Mouse (Mus musculus) lung, postnatal 25 days (tissue): ENCODE measurements around the gene Sprn.
"Not testable (repeated sequence)": the region's sequence is repeated elsewhere in the genome, so short reads cannot be mapped to it uniquely, and the experiment has no call there.

Experiments used
- DNase-seq: peaks from one replicate; pipeline ENCODE4 v3.0.0; 2022; ENCODE audit warnings: low spot score

Sprn gene

DNA sequence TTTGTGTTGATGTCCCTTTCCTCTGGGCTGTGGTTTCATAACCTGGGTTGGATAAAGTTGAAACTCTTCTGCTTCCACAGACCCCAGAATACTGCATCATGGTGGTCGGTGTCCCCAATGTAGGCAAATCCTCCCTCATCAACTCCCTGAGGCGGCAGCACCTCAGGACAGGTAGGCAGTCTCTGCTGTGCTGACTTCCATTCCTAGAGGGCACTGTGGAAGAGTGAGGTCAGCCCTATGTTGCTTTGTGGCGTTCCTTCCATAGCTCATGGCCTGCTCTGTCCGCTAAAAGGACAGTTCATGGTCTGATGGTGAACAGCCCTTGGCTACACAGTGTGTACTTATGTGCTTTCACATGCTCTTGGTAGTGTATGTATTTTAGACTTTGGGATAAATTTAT is 10.1 kb downstream of the Sprn start:
- no peak for DNase-seq

DNA sequence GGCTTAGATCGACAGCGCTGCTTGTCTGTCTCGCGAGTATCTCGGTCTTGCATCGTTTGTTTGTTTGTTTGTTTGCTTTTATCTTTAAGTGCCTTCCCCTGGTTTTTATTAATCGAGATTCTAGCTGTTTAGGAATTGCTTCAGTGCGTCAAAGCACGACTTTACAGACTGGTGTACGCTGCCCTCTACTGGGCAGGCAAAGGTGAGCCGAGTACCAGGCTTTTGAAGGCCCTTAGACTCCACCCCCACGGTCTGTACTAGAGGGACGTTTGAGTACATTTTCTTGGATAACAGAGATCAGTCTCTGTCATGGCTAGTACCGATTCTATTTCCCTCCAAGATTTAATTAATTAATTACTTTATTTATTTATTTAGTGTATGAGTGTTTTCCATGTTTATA is 13.3 kb downstream of the Sprn start:
- peak; percentile 78 for DNase-seq

DNA sequence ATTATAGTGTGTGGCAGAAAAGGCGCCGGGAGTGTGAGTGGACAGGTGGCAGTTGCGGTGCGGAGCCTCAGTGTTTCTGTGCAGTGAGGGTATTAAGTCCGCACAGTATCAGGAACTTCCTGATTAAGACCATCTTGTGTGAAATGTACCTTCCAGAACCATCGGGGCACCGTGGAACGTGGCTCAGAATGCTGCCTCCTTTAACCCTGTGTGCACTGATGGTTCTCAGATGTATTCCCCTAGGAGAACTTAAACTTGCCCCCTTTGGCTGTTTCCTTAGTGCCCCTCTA is 16.7 kb downstream of the Sprn start:
- DNase-seq: no peak

- peak; percentile 95 for DNase-seq
Measured at GRCm38 (mm10) chr7:140137135-140138020, 17.3 kb downstream of the Sprn start, which contains the start of gene Mtg1. TSS of gene Mtg1 (plus strand) at chr7:140137564.

GRCm38 (mm10) chr7:140135106-140135770 is 19.4 kb downstream of the Sprn start:
- no peak for DNase-seq

DNA sequence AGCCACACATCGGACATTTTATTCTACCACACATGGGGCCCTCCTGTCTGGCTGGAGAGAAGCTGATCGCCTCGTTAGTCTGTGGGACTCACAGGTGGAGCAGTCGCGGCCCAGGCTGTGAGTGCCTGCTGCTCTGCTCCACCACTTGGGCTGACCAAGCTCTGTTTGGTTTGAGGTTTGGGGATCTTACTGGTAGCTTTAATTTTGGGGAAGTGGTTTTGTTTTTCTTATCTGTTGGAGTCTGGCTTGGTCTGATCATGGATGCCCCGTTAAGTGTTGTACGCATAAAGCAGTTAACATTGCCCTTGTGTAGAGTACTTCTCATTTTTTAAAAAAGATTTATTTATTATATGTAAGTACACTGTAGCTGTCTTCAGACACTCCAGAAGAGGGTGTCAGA is 20.6 kb downstream of the Sprn start:
- DNase-seq: not testable (repeated sequence)

- DNase-seq: not testable (repeated sequence)
Measured at GRCm38 (mm10) chr7:140132184-140132583, 22.5 kb downstream of the Sprn start.

GRCm38 (mm10) chr7:140127911-140128310 is 26.8 kb downstream of the Sprn start:
- no peak for DNase-seq

DNA sequence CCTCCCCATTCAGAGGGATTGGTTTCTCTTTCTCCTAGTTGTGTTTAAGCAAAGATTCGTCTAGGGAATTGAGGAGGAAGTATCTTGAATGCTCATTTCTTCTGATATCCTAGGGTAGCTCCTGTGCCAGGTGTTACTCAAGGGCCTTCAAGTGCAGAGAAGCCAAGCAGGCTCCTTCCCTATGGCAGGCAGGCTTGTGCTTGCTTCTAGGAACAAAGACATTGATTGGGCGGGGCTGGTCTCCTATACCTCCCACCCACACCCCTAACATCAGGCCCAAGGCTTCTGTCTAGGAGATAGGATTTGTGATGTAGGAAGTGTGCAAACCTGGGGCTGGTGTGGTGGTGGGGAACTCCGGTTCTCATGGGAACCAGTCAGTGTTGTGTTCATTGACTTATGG is 27.7 kb downstream of the Sprn start:
- DNase-seq: no peak

DNA sequence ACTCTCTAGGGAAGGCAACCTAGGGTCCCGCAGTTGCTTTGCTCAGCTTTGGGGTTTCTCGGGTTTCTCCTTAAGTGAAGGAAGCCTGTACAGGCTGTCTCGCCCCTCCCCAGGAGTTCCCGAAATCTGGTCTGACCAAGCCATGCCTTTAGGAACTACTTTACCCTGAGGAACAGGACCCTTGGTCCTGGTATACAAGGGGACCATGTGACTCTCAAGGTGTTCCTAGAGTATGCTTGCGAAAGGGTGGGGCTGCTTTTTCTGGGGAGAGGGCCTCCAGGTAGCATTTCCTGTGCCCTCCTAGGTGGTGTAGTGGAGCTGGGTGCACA is 28.7 kb downstream of the Sprn start:
- peak; percentile 22 for DNase-seq

DNA sequence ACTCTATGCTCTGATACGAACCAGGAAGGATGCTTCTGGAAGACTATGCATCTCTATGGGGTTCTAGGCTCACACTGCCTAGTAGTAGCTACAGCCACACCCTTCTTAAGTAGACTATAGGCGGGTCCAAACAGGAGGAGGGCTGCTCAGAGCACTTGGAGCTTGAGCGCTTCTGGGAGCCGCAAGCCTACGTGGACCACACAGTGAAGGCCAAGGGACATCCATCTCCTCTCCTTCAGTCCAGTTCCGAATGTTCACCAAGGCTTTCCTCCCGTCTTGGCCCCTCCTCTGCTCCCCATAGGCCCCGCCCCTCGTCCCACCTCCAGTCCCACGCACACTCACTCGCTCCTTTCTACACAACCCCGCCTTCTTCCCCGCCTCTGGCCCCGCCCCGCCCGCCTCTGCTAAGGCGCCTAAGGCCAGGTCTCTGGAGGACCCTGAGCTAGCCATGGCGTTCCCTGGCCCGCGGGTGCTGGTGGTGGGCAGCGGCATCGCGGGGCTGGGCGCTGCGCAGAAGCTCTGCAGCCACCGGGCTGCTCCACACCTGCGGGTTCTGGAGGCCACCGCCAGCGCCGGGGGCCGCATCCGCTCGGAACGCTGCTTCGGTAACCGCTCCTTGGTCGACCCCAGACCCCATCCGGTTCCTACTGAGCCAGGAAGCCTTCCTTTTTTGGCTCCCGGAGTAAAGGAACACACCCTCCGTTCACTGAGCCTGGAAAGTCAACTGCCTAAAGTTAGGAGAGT is 29.2 kb downstream of the Sprn start:
- peak; percentile 95 for DNase-seq

GRCm38 (mm10) chr7:140124382-140124781 is 30.3 kb downstream of the Sprn start:
- DNase-seq: no peak

- DNase-seq: no peak
Measured at GRCm38 (mm10) chr7:140122765-140123164, 31.9 kb downstream of the Sprn start.

DNA sequence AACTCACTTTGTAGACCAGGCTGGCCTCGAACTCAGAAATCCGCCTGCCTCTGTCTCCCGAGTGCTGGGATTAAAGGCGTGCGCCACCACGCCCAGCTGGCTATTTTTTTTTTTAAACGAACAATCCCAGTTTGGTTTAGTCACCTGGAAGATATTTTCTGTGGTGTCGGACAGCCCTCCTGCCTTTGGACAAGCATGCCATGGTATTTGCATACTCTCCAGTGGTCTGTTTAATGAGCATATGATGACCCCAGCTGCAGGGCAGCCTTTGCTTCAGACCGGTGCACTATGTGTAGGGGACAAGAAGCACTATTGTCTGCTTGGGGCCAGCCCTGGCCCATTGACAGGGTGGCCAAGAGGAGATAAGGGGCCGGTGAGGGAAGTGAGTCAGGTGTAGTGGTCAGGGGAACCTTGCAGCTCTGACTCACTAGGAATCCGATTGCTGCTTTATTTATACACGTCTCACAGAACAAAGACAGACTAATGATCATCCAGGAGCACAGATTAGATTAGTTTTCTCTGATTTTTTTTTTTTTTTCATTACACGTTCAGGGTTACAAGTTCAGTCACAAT is 33.3 kb downstream of the Sprn start:
- DNase-seq: no peak

GRCm38 (mm10) chr7:140120484-140120883 is 34.2 kb downstream of the Sprn start:
- DNase-seq: no peak

GRCm38 (mm10) chr7:140116329-140117054 is 38.2 kb downstream of the Sprn start, which contains the start of gene Echs1:
TSS of gene Echs1 (minus strand) at chr7:140116476.
- peak; percentile 95 for DNase-seq

DNA sequence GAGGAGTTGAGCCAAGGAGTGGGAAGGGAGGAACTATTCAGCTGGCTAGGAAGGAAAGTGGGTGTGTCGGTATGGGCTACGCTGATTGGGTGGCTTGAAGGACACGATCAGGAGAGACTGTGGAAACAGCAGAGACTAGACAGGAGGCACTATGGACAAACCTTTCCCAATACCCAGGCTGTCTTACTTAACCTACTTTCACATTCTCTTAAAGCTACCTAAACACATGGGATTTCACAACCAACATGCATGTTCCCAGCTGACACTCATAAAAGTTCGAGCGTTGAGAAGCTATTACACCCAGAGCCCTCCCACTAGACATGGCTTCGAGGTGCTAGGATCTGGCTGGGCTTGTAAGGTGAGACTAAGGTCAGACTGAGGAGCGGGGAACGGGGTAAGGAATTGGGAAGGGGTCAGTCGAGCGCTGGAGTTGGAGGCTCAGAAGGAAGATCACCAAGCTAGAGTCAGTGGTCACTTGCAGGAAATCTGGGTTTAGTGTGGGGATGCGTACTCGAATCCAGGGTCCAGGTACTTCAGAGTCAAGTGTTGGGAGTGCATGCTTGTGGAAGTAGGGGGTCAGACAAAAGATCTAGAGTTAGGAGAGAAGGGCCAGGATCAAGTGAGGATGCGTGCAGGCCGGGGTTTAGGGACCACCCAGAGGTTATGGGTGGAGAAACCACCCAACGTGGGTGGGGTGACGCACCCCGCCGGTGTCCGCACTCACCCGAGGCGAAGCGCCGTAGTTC is 38.9 kb downstream of the Sprn start, which contains the start of gene Paox:
Paox (plus strand) TSS at position 217 of the 746 bp plus-strand sequence.
- peak; percentile 88 for DNase-seq

GRCm38 (mm10) chr7:140111943-140112342 is 42.7 kb downstream of the Sprn start:
- DNase-seq: peak; percentile 48

- DNase-seq: no peak
Measured at GRCm38 (mm10) chr7:140104009-140104408, 50.7 kb downstream of the Sprn start.

DNA sequence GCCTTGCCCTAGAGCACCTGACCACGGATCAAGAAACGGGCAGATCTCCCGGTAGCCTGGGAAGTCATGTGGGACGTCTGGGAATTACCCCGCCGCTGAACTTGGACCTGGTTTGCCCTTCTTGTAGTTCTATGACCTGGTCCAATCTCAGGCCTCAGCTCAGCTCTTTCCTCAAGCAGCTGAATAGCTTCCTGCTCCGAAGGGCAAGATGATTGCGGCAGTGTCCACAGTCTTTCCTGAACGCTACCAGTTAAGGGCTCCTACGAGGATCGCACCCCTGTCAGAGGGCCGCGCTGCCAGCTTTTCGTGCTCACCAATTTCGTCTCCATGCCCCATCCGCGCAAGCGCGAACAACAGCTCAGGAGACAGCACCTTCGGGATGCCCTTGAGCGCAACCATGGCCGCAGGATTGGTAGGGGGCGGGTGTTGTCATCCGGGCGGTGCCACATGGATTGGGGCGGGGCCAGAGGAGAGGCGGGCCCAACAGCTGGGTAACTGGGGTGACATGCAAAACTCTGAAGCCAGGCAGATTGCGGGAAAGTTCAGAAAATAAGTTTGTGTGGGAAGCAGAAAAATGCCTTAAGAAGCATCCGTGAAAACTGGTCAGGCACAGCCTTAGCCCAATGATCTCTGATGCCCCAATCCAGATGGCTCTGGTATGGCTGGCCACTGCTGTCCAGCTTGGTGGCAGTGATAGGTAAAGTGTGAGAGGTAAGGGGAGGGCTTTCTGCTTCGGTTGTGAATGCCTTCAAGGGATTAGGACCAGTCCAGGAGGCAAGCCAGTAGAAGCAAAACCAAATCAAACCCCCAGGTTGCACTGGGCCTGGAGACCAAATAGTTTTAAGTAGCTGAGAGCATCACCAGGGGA is 52.5 kb downstream of the Sprn start, which contains the start of gene Fuom:
Fuom (minus strand) TSS at position 449 of the 868 bp plus-strand sequence.
- DNase-seq: peak; percentile 85
